Mouse (Mus musculus) layer of hippocampus, adult 18-20 months (tissue): ENCODE measurements at regions not wholly inside any gene's neighbourhood (a gene's known extent, or its start where the extent isn't known, plus 50 kb on each side); places are given as distances from the start of the nearest gene placed in this dataset.

Experiments
- DNase-seq, 2 experiments: peaks; one replicate each; pipeline ENCODE4 v3.0.0; 2022; ENCODE audit warnings: low spot score in 2 of 2

GRCm38 (mm10) chr10:16589399-16589798, 1133.6 kb upstream of the Cited2 start:
- DNase-seq = peak; percentile 11 to 58

GRCm38 (mm10) chr10:16592870-16593269, 1130.1 kb upstream of the Cited2 start:
- DNase-seq = no peak

- DNase-seq = no peak
Measured at GRCm38 (mm10) chr10:16600041-16600440, 1123.0 kb upstream of the Cited2 start.

GRCm38 (mm10) chr10:16600551-16601224, 1122.3 kb upstream of the Cited2 start:
- DNase-seq = no peak

GRCm38 (mm10) chr10:16601225-16601595, 1121.8 kb upstream of the Cited2 start:
- DNase-seq = no peak

GRCm38 (mm10) chr10:16608339-16608738, 1114.7 kb upstream of the Cited2 start:
- DNase-seq = no peak

GRCm38 (mm10) chr10:16618752-16619151, 1104.3 kb upstream of the Cited2 start:
- no peak for DNase-seq

- DNase-seq = no peak
Measured at GRCm38 (mm10) chr10:16619584-16619983, 1103.4 kb upstream of the Cited2 start.

GRCm38 (mm10) chr10:16620804-16621559, 1102.0 kb upstream of the Cited2 start:
- DNase-seq = no peak

GRCm38 (mm10) chr10:16622821-16623220, 1100.2 kb upstream of the Cited2 start:
- no peak for DNase-seq

GRCm38 (mm10) chr10:16633236-16633635, 1089.8 kb upstream of the Cited2 start:
- no peak for DNase-seq

- no peak for DNase-seq
Measured at GRCm38 (mm10) chr10:16635463-16635862, 1087.6 kb upstream of the Cited2 start.

GRCm38 (mm10) chr10:16637006-16637405, 1086.0 kb upstream of the Cited2 start:
- DNase-seq = peak in 1 of 2 experiments; percentile 44

GRCm38 (mm10) chr10:16638111-16638510, 1084.9 kb upstream of the Cited2 start:
- no peak for DNase-seq

- no peak for DNase-seq
Measured at GRCm38 (mm10) chr10:16640136-16640535, 1082.9 kb upstream of the Cited2 start.

- DNase-seq = no peak
Measured at GRCm38 (mm10) chr10:16650120-16650519, 1072.9 kb upstream of the Cited2 start.

- DNase-seq = no peak
Measured at GRCm38 (mm10) chr10:16652450-16652849, 1070.6 kb upstream of the Cited2 start.

- no peak for DNase-seq
Measured at GRCm38 (mm10) chr10:16664483-16664882, 1058.5 kb upstream of the Cited2 start.

GRCm38 (mm10) chr10:16670286-16670685, 1052.7 kb upstream of the Cited2 start:
- DNase-seq = no peak

GRCm38 (mm10) chr10:16681001-16681400, 1042.0 kb upstream of the Cited2 start:
- no peak for DNase-seq

- DNase-seq = no peak
Measured at GRCm38 (mm10) chr10:16685352-16685751, 1037.7 kb upstream of the Cited2 start.

- no peak for DNase-seq
Measured at GRCm38 (mm10) chr10:16706976-16707375, 1016.0 kb upstream of the Cited2 start.

- no peak for DNase-seq
Measured at GRCm38 (mm10) chr10:16713143-16713542, 1009.9 kb upstream of the Cited2 start.
